Mouse (Mus musculus) layer of hippocampus, adult 8-10 months (tissue): ENCODE measurements at regions not wholly inside any gene's neighbourhood (a gene's known extent, or its start where the extent isn't known, plus 50 kb on each side); places are given as distances from the start of the nearest gene placed in this dataset.

Source experiments
- DNase-seq, 2 experiments: peaks; one replicate each; pipeline ENCODE4 v3.0.0; 2022; ENCODE audit warnings: low spot score in 2 of 2

GRCm38 (mm10) chr1:16007809-16008208 is 85.3 kb downstream of the 4930444P10Rik start:
- no peak for DNase-seq

- no peak for DNase-seq
Observed at GRCm38 (mm10) chr1:16006888-16007287, 86.2 kb downstream of the 4930444P10Rik start.

- DNase-seq = no peak
Observed at GRCm38 (mm10) chr1:15997135-15997534, 96.0 kb downstream of the 4930444P10Rik start.

GRCm38 (mm10) chr1:15996341-15996740 is 96.8 kb downstream of the 4930444P10Rik start:
- DNase-seq = no peak

GRCm38 (mm10) chr1:15993561-15994410 is 99.3 kb downstream of the 4930444P10Rik start:
- DNase-seq = peak in 1 of 2 experiments; percentile 24

- DNase-seq = no peak
Observed at GRCm38 (mm10) chr1:15990982-15991381, 102.1 kb downstream of the 4930444P10Rik start.

GRCm38 (mm10) chr1:15985579-15985978 is 107.5 kb downstream of the 4930444P10Rik start:
- no peak for DNase-seq

GRCm38 (mm10) chr1:15979333-15979732 is 113.8 kb downstream of the 4930444P10Rik start:
- DNase-seq = no peak

GRCm38 (mm10) chr1:15959578-15959977 is 133.5 kb downstream of the 4930444P10Rik start:
- DNase-seq = no peak

- DNase-seq = no peak
Observed at GRCm38 (mm10) chr1:15958661-15959060, 134.5 kb downstream of the 4930444P10Rik start.

GRCm38 (mm10) chr1:15943662-15944061 is 149.5 kb downstream of the 4930444P10Rik start:
- DNase-seq = peak; percentile 17 to 43

GRCm38 (mm10) chr1:15943041-15943440 is 150.1 kb downstream of the 4930444P10Rik start:
- no peak for DNase-seq
